Mouse (Mus musculus): ENCODE measurements around the gene Simc1.

The Simc1 gene

GRCm38 (mm10) chr13:54532134-54532533, 28.6 kb downstream of the Simc1 start:
- in situ Hi-C loops (cut with MboI; ENCODE audit: low sequenced_read_pairs): no loop called here

- in situ Hi-C loops (cut with MboI; ENCODE audit: low sequenced_read_pairs): no loop called here
These were observed 44.5 kb downstream of the Simc1 start for GRCm38 (mm10) chr13:54548036-54548435.

GRCm38 (mm10) chr13:54556176-54556575, 52.6 kb downstream of the Simc1 start:
- in situ Hi-C loops (cut with MboI; ENCODE audit: low sequenced_read_pairs): no loop called here

GRCm38 (mm10) chr13:54556796-54557195, 53.2 kb downstream of the Simc1 start:
- in situ Hi-C loops (cut with MboI; ENCODE audit: low sequenced_read_pairs): no loop called here

- in situ Hi-C loops (cut with MboI; ENCODE audit: low sequenced_read_pairs): no loop called here
These were observed 54.1 kb downstream of the Simc1 start for GRCm38 (mm10) chr13:54557652-54558051.

GRCm38 (mm10) chr13:54559656-54560055, 56.1 kb downstream of the Simc1 start:
- in situ Hi-C loops (cut with MboI; ENCODE audit: low sequenced_read_pairs): no loop called here

- in situ Hi-C loops (cut with MboI; ENCODE audit: low sequenced_read_pairs): no loop called here
These were observed 57.0 kb downstream of the Simc1 start for GRCm38 (mm10) chr13:54560608-54561007.

GRCm38 (mm10) chr13:54562562-54562961, 59.0 kb downstream of the Simc1 start:
- in situ Hi-C loops (cut with MboI; ENCODE audit: low sequenced_read_pairs): no loop called here

GRCm38 (mm10) chr13:54564232-54565200, 60.9 kb downstream of the Simc1 start:
- in situ Hi-C loops (cut with MboI; ENCODE audit: low sequenced_read_pairs): no loop called here

- in situ Hi-C loops (cut with MboI; ENCODE audit: low sequenced_read_pairs): no loop called here
These were observed 61.6 kb downstream of the Simc1 start, which contains the start of gene 4833439L19Rik for GRCm38 (mm10) chr13:54565201-54565581. TSS of gene 4833439L19Rik (minus strand) at chr13:54565435.

GRCm38 (mm10) chr13:54565594-54566345, 62.2 kb downstream of the Simc1 start:
- in situ Hi-C loops (cut with MboI; ENCODE audit: low sequenced_read_pairs): no loop called here

GRCm38 (mm10) chr13:54568380-54568779, 64.8 kb downstream of the Simc1 start:
- in situ Hi-C loops (cut with MboI; ENCODE audit: low sequenced_read_pairs): no loop called here

GRCm38 (mm10) chr13:54569282-54569681, 65.7 kb downstream of the Simc1 start:
- in situ Hi-C loops (cut with MboI; ENCODE audit: low sequenced_read_pairs): no loop called here

- in situ Hi-C loops (cut with MboI; ENCODE audit: low sequenced_read_pairs): no loop called here
These were observed 67.2 kb downstream of the Simc1 start for GRCm38 (mm10) chr13:54570736-54571135.

GRCm38 (mm10) chr13:54571637-54572036, 68.1 kb downstream of the Simc1 start:
- in situ Hi-C loops (cut with MboI; ENCODE audit: low sequenced_read_pairs): no loop called here

GRCm38 (mm10) chr13:54572621-54573020, 69.0 kb downstream of the Simc1 start:
- in situ Hi-C loops (cut with MboI; ENCODE audit: low sequenced_read_pairs): no loop called here

- in situ Hi-C loops (cut with MboI; ENCODE audit: low sequenced_read_pairs): no loop called here
These were observed 71.4 kb downstream of the Simc1 start, which contains the start of gene Arl10 for GRCm38 (mm10) chr13:54574854-54575481. TSS of gene Arl10 (plus strand) at chr13:54575015.

GRCm38 (mm10) chr13:54575489-54575888, 71.9 kb downstream of the Simc1 start:
- in situ Hi-C loops (cut with MboI; ENCODE audit: low sequenced_read_pairs): no loop called here

- in situ Hi-C loops (cut with MboI; ENCODE audit: low sequenced_read_pairs): no loop called here
These were observed 74.3 kb downstream of the Simc1 start for GRCm38 (mm10) chr13:54577652-54578507.

GRCm38 (mm10) chr13:54581385-54581784, 77.8 kb downstream of the Simc1 start:
- in situ Hi-C loops (cut with MboI; ENCODE audit: low sequenced_read_pairs): no loop called here

All from CH12F3 (cell line).